Mouse (Mus musculus): Measurements from ENCODE around the gene Fv1. TPM values are rescaled to one million over a fixed set of nuclear protein-coding genes. Genes with fewer than 3 reads are reported as not detected.

Gene Fv1
- total RNA-seq, 1 experiment, result 1.6 TPM

GRCm38 (mm10) chr4:147867563-147868449, 973 bp upstream of the Fv1 start:
- H3K4me3 ChIP-seq (ENCODE audit: insufficient read depth in 1 of 2, low read depth in 1 of 2, low read length in 2 of 2, poor library complexity in 1 of 2, severe bottlenecking in 1 of 2), result peak overlapping the region; percentile 75
- in situ Hi-C loops (cut with MboI; ENCODE audit: low sequenced_read_pairs in 2 of 2, unreplicated experiment in 2 of 2), result no loop called here
- peak overlapping the region; percentile 76 for H3K9ac ChIP-seq (ENCODE audit: insufficient read depth, low read depth, low read length, poor library complexity, severe bottlenecking)
- H3K9me3 ChIP-seq (ENCODE audit: control insufficient read depth, insufficient read depth, low read depth, low read length), result peaks cover 8% of the 10 kb centered on the region; the same call in 1 of the 2 replicates
- no peak for TF ChIP-seq ZNF384 (IDR thresholded peaks at IDR 0.05; ENCODE audit: low read depth, low read length)
- TF ChIP-seq HCFC1 (IDR thresholded peaks at IDR 0.05; ENCODE audit: borderline replicate concordance, insufficient read depth, low read length), result no peak; the same call in 1 of the 2 replicates
- TF ChIP-seq ZC3H11A (IDR thresholded peaks at IDR 0.05; ENCODE audit: borderline replicate concordance, low read depth, low read length), result no peak
- no peak for TF ChIP-seq MAFK (IDR thresholded peaks at IDR 0.05; ENCODE audit: insufficient read depth, low read depth, low read length)
- no peak for TF ChIP-seq CHD2 (IDR thresholded peaks at IDR 0.05; ENCODE audit: low read depth, low read length)
- DNase-seq (ENCODE audit: low read depth, low spot score), result no peak
- no peak overlapping the region for H3K27ac ChIP-seq (ENCODE audit: insufficient read depth, low read depth, low read length, poor library complexity, severe bottlenecking)
- peaks cover 20% of the 10 kb centered on the region for H3K36me3 ChIP-seq (ENCODE audit: control insufficient read depth, insufficient read depth, low read length, poor library complexity, severe bottlenecking)
- no peaks in the 10 kb centered on the region for H3K4me1 ChIP-seq (ENCODE audit: control insufficient read depth in 2 of 2, insufficient read depth in 2 of 2, low read length in 2 of 2, poor library complexity in 1 of 2)

- Histone ChIP-seq H3K4me1 (ENCODE audit: control insufficient read depth in 2 of 2, insufficient read depth in 2 of 2, low read length in 2 of 2, poor library complexity in 1 of 2) (no peaks in the 10 kb centered on the region), H3K9me3 (ENCODE audit: control insufficient read depth, insufficient read depth, low read depth, low read length) (peaks cover 8% of the 10 kb centered on the region), H3K9ac (ENCODE audit: insufficient read depth, low read depth, low read length, poor library complexity, severe bottlenecking) (no peak overlapping the region), H3K27ac (ENCODE audit: insufficient read depth, low read depth, low read length, poor library complexity, severe bottlenecking) (no peak overlapping the region), H3K36me3 (ENCODE audit: control insufficient read depth, insufficient read depth, low read length, poor library complexity, severe bottlenecking) (peaks cover 30% of the 10 kb centered on the region), H3K4me3 (ENCODE audit: insufficient read depth in 1 of 2, low read depth in 1 of 2, low read length in 2 of 2, poor library complexity in 1 of 2, severe bottlenecking in 1 of 2) (peak overlapping the region in 1 of 2 experiments; percentile 75; a peak in 2 of 4 replicates)
- DNase-seq (ENCODE audit: low read depth, low spot score), result no peak
- TF ChIP-seq CHD2 (IDR thresholded peaks at IDR 0.05; ENCODE audit: low read depth, low read length) (no peak), MAFK (IDR thresholded peaks at IDR 0.05; ENCODE audit: insufficient read depth, low read depth, low read length) (no peak), HCFC1 (IDR thresholded peaks at IDR 0.05; ENCODE audit: borderline replicate concordance, insufficient read depth, low read length) (no peak), ZNF384 (IDR thresholded peaks at IDR 0.05; ENCODE audit: low read depth, low read length) (no peak), ZC3H11A (IDR thresholded peaks at IDR 0.05; ENCODE audit: borderline replicate concordance, low read depth, low read length) (no peak)
- in situ Hi-C loops (cut with MboI; ENCODE audit: low sequenced_read_pairs in 2 of 2, unreplicated experiment in 2 of 2), result no loop called here
Measured at GRCm38 (mm10) chr4:147869238-147869637, 459 bp downstream of the Fv1 start.

- H3K36me3 ChIP-seq (ENCODE audit: control insufficient read depth, insufficient read depth, low read length, poor library complexity, severe bottlenecking), result peaks cover 56% of the 10 kb centered on the region
- H3K4me3 ChIP-seq (ENCODE audit: insufficient read depth in 1 of 2, low read depth in 1 of 2, low read length in 2 of 2, poor library complexity in 1 of 2, severe bottlenecking in 1 of 2), result no peak overlapping the region
- peaks cover 6% of the 10 kb centered on the region for H3K9me3 ChIP-seq (ENCODE audit: control insufficient read depth, insufficient read depth, low read depth, low read length)
- H3K4me1 ChIP-seq (ENCODE audit: control insufficient read depth in 2 of 2, insufficient read depth in 2 of 2, low read length in 2 of 2, poor library complexity in 1 of 2), result peaks cover 0 to 2% of the 10 kb centered on the region in 2 experiments; a peak in 1 of 4 replicates
- DNase-seq (ENCODE audit: low read depth, low spot score), result no peak
- no peak overlapping the region for H3K9ac ChIP-seq (ENCODE audit: insufficient read depth, low read depth, low read length, poor library complexity, severe bottlenecking)
- no peak overlapping the region for H3K27ac ChIP-seq (ENCODE audit: insufficient read depth, low read depth, low read length, poor library complexity, severe bottlenecking)
- TF ChIP-seq CHD2 (IDR thresholded peaks at IDR 0.05; ENCODE audit: low read depth, low read length) (no peak), ZC3H11A (IDR thresholded peaks at IDR 0.05; ENCODE audit: borderline replicate concordance, low read depth, low read length) (no peak), HCFC1 (IDR thresholded peaks at IDR 0.05; ENCODE audit: borderline replicate concordance, insufficient read depth, low read length) (no peak), MAFK (IDR thresholded peaks at IDR 0.05; ENCODE audit: insufficient read depth, low read depth, low read length) (no peak), ZNF384 (IDR thresholded peaks at IDR 0.05; ENCODE audit: low read depth, low read length) (no peak)
- in situ Hi-C loops (cut with MboI; ENCODE audit: low sequenced_read_pairs in 2 of 2, unreplicated experiment in 2 of 2), result no loop called here
Measured at GRCm38 (mm10) chr4:147875852-147876575, 7.2 kb downstream of the Fv1 start.

GRCm38 (mm10) chr4:147878537-147878936, 9.8 kb downstream of the Fv1 start:
- peaks cover 61% of the 10 kb centered on the region for H3K36me3 ChIP-seq (ENCODE audit: control insufficient read depth, insufficient read depth, low read length, poor library complexity, severe bottlenecking)
- no peak for DNase-seq (ENCODE audit: low read depth, low spot score)
- H3K9me3 ChIP-seq (ENCODE audit: control insufficient read depth, insufficient read depth, low read depth, low read length), result no peaks in the 10 kb centered on the region; the same call in 1 of the 2 replicates
- in situ Hi-C loops (cut with MboI; ENCODE audit: low sequenced_read_pairs in 2 of 2, unreplicated experiment in 2 of 2), result no loop called here
- H3K9ac ChIP-seq (ENCODE audit: insufficient read depth, low read depth, low read length, poor library complexity, severe bottlenecking), result no peak overlapping the region
- no peak overlapping the region for H3K4me3 ChIP-seq (ENCODE audit: insufficient read depth in 1 of 2, low read depth in 1 of 2, low read length in 2 of 2, poor library complexity in 1 of 2, severe bottlenecking in 1 of 2)
- H3K4me1 ChIP-seq (ENCODE audit: control insufficient read depth in 2 of 2, insufficient read depth in 2 of 2, low read length in 2 of 2, poor library complexity in 1 of 2), result peaks cover 0 to 2% of the 10 kb centered on the region in 2 experiments; a peak in 1 of 4 replicates
- TF ChIP-seq MAFK (IDR thresholded peaks at IDR 0.05; ENCODE audit: insufficient read depth, low read depth, low read length) (no peak), ZNF384 (IDR thresholded peaks at IDR 0.05; ENCODE audit: low read depth, low read length) (no peak), HCFC1 (IDR thresholded peaks at IDR 0.05; ENCODE audit: borderline replicate concordance, insufficient read depth, low read length) (no peak), CHD2 (IDR thresholded peaks at IDR 0.05; ENCODE audit: low read depth, low read length) (no peak), ZC3H11A (IDR thresholded peaks at IDR 0.05; ENCODE audit: borderline replicate concordance, low read depth, low read length) (no peak)
- no peak overlapping the region for H3K27ac ChIP-seq (ENCODE audit: insufficient read depth, low read depth, low read length, poor library complexity, severe bottlenecking)
